Mouse (Mus musculus) layer of hippocampus, adult 8-10 months (tissue): ENCODE data around the gene Dexi. TPM values are rescaled to one million over a fixed set of nuclear protein-coding genes. Genes with fewer than 3 reads are reported as not detected.

Experiments
- DNase-seq, 2 experiments: peaks; one replicate each; pipeline ENCODE4 v3.0.0; 2022; ENCODE audit warnings: low spot score in 2 of 2
- total RNA-seq, 4 experiments: library from RNA; stranded (reverse); gene quantifications; 2 replicates each; pipeline ENCODE4 v1.2.4; 2022

Dexi gene
- total RNA-seq, 4 experiments from 2014 or later: 55.5 to 66.1 (median 63.2) TPM

GRCm38 (mm10) chr16:10454583-10454974 is 88.3 kb downstream of the Dexi start:
- DNase-seq: no peak

- DNase-seq: no peak
Measured at GRCm38 (mm10) chr16:10453872-10454582, 88.8 kb downstream of the Dexi start.

Other genes with a start within 250 kb of the Dexi start
- 10 to 100 TPM; 13.1 to 15.5 (median 14.5) TPM for gene Emp2, start 229.1 kb downstream of the Dexi start, total RNA-seq
- gene Tekt5, start 147.6 kb downstream of the Dexi start, total RNA-seq: 1 to 10 TPM; 8.2 to 9.5 (median 9.1) TPM
- gene Nubp1, start 131.1 kb downstream of the Dexi start, total RNA-seq: 10 to 100 TPM; 16.8 to 20.7 (median 17.8) TPM
- 10 to 100 TPM; 24.5 to 28.4 (median 25.9) TPM for gene Tvp23a, start 95.7 kb downstream of the Dexi start, total RNA-seq
- gene Ciita, start 63.0 kb downstream of the Dexi start, total RNA-seq: under 1 TPM; 0.18 to 0.67 (median 0.39) TPM
- gene Clec16a, start 2.3 kb upstream of the Dexi start, total RNA-seq: 10 to 100 TPM; 85.2 to 99.0 (median 92.5) TPM
- 1 to 10 TPM in 1 of 4 experiments, under 1 TPM in 3; 0.53 to 1.2 (median 0.76) TPM for gene Socs1, start 242.5 kb upstream of the Dexi start, total RNA-seq
- gene Tnp2, start 245.6 kb upstream of the Dexi start, total RNA-seq: not detected
- gene Prm3, start 247.9 kb upstream of the Dexi start, total RNA-seq: not detected